Mouse (Mus musculus): Measurements from ENCODE around the gene Gm1123.

The Gm1123 gene

DNA sequence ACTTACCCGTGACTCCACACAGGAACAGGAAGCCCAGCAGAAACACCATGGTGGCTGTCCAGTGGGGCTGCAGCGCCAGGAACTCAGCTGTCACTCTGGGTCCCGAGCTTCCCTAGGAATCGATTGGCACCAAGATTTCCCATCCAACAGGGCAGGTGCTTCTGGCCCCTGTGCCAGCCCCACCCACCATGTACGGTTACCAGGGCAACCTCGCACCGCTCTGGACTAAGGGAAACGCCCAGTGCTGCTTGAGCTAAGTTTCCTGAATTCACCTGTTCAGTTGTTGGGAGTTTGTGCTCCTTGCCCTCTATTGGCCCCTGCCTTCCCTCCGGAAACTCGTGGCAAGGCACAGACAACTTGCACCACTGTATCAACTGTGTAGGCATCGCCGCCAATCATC, at the start of gene Gm1123:
Gm1123 (minus strand) TSS at position 141 of the 400 bp plus-strand sequence.
- no peak for DNase-seq (ENCODE audit: low read depth, low spot score)

DNA sequence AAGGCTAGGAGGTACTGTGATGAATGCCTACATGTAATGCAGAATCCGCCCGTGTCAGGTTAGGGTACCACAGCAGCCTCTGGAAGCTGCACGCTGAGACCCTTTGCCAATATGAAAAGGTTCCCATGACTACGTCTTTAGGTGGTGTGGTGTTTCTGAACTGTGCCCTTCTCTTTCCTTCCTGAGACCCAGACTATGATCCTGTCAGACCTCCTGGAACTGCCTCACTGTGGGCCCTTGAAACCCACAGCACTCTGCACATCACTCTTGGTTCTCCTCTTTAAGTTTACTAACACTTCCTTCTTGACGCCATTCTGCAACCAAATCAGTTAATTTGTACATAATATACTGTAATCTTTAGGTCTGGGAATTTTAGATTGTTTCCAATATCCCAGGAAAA, 46.2 kb upstream of the Gm1123 start:
- no peak for DNase-seq (ENCODE audit: low read depth, low spot score)

DNA sequence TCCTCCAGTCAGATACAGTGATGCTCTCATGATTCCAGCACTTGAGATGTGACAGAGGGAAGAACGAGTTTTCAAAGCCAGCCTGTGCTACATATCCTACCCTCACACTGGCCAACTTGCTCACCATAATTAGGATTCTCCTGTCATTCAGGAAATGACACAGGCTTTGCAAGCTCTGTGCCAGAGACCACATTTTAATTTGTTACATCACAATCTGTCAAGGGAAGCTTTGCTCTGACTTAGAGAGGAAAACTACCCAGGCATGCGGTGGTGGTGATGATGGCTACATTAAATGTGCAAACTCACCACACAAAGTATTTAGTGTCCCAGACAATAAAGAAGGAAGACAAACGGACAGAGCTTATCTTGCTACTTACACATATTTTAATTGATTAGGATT, 45.8 kb upstream of the Gm1123 start:
- no peak for DNase-seq (ENCODE audit: low read depth, low spot score)

DNA sequence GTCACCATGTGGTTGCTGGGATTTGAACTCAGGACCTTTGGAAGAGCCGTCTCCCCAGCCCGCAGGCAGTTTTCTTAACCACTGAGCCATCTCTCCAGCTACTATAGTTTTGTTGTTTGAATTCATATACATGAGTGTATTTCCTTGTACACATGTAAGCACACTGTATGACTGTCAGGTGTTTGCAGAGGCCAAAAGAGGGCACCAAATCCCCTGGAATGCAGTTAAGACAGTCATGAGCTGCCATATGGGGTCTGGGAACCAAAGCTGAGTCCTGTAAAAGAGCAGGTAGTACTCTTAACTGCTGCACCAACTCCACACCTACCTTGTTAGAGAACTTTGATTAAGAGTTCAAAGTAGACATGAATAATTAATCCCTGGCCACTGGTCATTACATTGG, 45.1 kb upstream of the Gm1123 start:
- DNase-seq (ENCODE audit: low read depth, low spot score), result no peak

DNA sequence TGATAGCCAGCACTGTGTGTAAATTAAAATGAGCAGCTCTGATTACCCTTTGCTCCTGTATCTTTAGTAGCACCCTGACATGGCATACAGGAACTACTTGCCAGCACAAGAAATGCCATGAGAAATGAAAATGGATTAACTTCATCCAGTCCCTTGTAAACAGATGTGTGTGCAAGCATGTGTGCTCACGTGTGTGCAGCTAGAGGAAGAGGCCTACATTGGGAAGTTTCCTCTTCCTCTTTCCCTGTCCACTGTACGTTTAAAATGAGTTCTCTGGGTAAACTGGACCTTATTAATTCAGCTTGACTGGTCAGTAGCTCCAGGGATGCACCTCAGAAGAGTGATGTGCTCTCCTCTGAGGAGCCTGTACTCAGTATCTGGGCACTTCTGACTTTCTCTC, 38.9 kb upstream of the Gm1123 start:
- DNase-seq (ENCODE audit: low read depth, low spot score), result no peak

DNA sequence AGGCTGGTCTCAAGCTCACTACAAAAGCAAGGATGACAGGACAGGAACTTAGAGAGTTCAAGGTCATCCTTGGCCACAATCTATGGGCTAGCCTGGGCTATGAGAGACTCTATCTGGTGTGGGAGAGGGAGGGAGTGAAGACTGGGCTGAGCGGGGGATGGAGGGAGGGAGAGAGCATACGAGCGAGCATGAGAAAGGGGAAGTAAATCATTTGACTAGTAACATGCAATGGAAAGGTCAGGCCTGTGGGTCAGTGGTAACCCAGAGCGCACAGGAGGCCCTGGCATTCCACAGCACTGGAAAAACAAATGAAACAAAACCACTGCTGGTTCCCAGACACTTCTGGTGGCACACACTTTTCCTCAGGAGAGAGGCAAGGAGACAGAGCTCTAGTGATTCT, 37.0 kb upstream of the Gm1123 start:
- no peak for DNase-seq (ENCODE audit: low read depth, low spot score)

DNA sequence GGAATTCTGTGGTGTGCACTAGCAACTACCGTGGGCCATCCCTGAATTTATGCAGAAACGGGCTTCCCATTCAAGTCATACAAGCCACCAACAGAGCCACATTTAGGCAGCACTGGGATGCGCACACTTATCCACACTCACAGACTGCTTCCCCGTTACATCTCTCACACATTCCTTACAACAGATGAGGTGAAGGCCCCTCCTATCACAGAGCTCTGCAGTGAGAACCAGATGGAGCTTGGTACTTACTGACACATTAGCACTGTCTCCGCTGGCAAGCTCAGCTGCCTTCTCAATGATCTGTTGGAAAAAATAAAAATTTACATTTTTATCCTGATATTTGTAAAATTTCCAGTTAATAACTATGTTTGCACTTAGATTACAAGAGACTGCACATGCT, 29.8 kb upstream of the Gm1123 start:
- no peak for DNase-seq (ENCODE audit: low read depth, low spot score)

DNA sequence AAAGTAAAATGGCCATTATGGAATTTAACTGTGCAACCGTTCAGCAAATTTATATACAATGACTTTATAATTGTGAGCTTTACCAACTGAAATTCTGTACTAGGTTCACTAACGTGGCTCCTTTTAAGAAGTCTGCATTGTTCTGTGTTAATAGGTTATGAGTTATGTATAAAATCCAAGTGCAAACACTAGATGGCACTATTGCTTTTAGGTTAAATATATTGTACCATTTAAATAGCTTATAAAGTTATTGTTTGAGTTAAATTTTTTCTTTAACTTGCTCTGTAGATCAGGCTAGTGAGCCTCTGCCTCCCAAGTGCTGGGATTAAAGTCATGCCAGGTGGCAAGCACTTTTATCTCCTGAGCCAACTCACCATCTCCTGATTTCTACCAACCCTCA, 28.7 kb upstream of the Gm1123 start:
- DNase-seq (ENCODE audit: low read depth, low spot score), result peak; percentile 13

DNA sequence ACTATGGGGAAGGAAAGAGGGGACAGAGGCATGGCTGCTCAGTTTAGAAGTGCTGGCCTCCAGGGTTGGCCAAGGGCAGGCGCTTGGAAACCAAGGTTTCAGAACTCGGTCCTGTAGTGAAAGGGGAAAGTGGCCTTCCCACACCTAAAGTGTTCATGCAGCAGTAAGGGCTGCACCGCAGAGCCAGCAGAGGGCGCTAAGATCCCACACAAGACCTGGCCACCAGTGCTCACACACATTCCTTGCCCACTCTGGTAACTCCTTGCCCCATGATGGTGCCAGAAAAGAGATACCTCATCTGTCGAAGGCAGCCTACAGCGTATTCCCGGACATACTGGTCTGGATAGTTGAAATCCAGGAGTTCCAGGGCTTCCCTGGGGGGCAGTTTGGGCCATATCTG, 27.0 kb upstream of the Gm1123 start:
- DNase-seq (ENCODE audit: low read depth, low spot score), result peak; percentile 40

DNA sequence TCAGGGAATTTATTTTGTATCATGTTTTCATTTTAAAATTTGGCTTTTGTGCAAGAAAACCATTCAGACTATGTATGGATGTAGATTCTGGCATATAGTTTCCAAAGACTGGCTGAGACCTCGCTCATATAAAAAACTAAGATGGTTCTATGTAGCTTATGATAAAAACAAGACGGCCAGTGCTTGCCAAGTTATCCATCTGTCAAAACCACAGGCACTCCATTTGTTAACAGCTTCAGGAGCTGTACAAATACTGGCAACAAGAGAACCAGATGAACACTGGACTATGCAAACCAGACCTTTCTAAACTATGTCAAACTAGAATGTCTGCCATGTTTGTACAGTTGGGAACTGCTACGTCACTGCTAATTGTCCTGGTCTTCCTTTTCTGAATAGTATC, 22.2 kb upstream of the Gm1123 start:
- DNase-seq (ENCODE audit: low read depth, low spot score), result no peak

DNA sequence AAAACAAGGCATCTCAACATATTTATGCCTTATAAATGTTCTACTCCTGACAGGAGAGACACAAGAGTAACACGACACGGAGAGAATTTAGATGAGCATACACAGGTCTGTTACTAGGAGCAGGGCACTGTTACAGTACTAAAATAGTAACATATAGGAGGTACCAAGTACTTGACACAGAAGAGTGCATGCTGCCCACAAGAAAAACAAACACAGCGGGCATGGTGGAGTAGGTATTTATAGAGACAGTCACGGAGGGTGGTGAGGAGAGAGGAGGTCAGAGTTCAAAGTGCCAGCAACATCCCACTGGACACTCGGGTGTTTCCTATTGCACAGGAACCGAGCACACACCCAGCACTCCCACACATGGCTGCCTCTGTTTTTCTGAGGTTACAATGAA, 14.2 kb upstream of the Gm1123 start:
- no peak for DNase-seq (ENCODE audit: low read depth, low spot score)

DNA sequence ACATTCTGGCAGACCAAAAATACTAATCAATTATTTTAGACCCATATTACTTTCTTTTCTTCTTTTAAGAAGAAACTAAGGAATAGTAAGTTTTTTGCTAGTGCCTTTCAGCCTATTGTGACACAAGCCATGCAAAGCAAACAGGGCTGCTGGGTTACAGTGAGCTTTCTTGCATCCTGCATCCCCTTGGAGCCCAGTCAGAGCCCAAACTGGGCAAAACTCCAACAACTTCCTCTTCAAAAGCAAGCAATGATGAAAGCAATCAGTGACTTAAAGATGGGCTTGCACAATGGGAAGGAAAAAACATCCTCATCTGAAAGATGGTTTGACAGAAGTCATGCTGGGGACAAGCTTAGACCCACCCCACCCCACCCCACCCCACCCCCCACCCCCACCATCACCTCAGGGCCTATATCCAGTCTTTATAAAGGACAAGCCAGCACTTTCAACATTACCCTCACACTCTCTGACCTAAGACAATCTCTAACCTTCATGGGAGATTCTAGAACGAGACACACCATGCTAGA, 13.3 kb upstream of the Gm1123 start:
- no peak for DNase-seq (ENCODE audit: low read depth, low spot score)

DNA sequence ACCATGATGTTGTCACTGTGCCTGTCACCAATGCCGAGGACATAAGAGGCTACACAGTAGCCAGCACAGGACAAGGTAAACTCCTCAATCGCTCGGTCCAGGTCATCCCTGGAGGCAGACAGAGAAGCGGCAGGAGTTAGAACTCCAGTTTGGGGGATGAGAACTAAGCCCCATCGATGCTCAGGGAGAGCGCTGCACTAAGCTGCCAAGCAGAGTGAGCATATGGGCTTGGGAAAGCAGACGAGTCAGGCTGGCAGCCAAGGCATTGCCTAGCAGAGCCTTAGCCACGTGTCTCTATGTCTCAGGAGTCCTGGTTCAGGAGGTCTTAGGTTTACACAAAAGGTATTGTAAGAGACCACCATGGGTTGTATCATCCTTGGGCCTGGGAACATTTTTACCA, 9.2 kb upstream of the Gm1123 start:
- no peak for DNase-seq (ENCODE audit: low read depth, low spot score)

DNA sequence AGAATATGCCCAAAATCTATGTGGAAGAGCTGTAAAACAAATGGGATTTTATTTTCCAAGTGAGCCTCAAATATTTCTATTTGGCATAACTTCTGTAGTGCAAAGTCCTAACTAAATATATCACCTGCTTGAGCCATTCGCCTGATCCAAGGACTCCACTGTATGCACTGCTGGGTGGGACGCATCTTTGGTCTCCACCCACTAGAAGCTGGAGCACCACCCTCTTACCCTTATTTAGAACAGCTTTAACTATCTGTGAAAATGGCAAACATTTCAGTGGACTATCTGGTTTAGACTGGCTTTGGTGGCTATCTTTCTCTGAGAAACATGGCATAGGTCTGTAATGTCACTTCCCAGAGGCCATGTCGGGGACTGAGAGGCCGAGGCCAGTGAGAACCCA, 7.1 kb upstream of the Gm1123 start:
- DNase-seq (ENCODE audit: low read depth, low spot score), result no peak

DNA sequence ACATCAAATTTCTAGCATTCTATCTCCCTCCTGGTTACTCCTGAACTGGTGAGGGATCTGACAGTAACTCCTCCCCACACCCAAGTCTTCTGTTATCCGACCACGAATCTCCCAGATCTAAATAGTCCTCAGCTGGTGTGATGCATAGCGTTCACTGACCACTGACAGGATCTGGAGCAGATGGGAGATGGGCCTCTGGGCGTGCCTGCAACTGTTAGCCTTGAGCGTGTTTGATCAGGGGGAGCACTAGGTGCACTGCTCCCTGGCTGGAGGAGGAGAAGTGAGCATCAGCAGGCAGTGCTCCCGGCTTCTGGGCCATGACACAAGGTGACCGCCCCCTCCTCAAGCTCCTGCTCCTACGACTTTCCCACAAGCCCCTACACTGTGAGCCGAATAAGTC, 6.5 kb upstream of the Gm1123 start:
- DNase-seq (ENCODE audit: low read depth, low spot score), result no peak

DNA sequence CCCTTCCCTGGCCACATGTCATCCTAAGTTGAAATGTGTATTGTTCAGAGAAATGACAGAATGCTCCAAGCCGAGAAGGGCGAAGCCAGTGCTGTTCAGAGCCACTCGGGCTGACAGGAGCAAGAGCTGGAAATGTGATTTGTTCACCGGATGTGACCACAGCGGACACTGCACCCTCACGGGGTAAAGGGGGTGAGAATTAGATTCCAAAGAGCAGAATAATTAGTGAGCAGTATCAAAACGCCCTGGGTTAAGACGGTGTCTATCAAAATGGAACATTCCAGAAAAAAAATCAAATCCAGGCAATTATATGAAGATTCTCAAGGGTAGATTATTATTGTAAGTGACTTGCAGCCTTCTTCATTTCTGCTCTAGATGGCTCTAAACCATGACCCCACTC, 1.4 kb downstream of the Gm1123 start:
- no peak for DNase-seq (ENCODE audit: low read depth, low spot score)

DNA sequence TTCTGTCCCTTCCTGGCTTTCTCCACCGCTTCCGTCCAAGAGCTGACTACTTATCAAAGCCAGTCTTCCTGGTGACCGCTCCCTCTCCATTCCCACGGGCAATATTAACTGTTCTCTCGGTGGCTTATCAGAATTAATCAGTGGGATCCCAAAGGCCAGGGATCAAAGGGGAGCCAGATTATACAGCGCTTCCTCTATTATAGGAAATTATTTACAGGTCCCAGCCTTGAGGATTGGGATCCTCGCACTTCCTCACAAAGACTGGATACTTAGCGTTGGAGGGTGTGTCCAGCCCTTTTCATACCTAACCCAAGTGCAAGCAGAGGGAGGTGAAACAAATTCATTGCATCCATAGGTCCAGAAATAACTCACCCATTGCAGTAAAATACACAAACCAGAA, 3.5 kb downstream of the Gm1123 start:
- DNase-seq (ENCODE audit: low read depth, low spot score), result no peak

DNA sequence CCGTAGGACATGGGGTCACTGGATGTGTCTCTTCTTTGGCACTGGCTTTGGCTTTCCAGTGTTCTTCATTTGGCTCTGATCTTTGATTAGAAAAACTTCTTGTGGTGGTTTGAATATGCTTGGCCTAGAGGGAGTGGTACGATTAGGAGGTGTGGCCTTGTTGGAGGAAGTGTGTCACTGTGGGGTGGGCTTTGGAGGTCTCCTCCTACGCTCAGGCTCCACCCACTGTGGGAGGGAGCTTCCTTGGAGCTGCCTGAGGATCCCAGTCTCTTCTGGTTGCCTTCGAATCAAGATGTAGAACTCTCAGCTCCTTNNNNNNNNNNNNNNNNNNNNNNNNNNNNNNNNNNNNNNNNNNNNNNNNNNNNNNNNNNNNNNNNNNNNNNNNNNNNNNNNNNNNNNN, 13.8 kb downstream of the Gm1123 start:
- no peak for DNase-seq (ENCODE audit: low read depth, low spot score)

DNA sequence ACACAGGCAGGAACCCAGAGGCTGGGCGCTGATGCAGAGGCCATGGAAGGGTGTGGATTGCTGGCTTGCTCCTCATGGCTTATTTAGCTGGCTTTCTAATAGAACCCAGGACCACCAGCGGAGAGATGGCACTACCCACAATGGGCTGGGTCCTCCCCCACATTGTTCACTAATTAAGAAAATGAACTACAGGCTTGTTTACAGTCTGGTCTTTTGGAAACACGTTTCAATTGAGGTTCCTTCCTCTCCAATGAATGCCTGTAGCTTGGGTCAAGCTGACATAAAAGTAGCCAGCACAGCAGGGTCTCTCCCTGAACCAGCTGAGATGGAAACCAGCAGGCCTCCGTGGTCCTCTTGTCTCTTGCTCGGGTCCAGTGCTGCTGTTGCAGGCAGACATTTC, 14.3 kb downstream of the Gm1123 start:
- no peak for DNase-seq (ENCODE audit: low read depth, low spot score)

DNA sequence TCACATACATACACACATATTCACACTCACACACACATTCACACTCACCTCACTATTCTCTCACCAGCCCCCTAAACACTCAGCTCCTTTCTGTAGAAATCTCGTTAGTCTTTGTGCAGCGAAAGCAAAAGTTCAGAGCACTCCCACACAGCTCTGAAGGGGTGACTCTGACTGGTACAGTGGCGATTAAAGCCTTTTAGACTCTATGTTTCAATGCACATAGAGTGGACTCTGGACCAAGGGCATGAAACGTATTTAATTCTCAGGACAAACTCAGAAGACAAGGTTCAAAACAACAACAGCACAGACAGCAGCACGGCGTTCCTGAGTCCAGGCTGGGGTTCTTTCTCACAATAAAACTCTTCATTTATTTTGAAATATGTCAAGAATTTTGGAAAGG, 17.8 kb downstream of the Gm1123 start:
- DNase-seq (ENCODE audit: low read depth, low spot score), result no peak

DNA sequence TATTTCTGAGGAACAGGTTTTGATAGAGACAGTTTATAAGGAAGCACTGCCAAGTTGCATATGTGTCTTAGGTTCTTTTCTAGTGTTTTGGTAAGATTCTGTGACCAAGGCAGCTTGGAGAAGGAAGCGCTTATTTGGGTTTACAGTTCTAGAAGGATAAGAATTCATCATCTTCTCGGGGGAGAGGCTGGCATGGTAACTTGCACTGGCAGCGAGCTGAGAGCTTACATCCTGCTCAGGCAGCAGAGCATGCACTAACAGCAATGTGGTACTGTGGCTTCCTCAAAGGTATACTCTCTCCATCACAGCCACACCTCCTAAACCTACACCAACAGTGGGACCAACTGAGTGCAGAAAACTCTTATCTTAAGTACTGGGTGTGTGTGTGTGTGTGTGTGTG, 18.8 kb downstream of the Gm1123 start:
- no peak for DNase-seq (ENCODE audit: low read depth, low spot score)

DNA sequence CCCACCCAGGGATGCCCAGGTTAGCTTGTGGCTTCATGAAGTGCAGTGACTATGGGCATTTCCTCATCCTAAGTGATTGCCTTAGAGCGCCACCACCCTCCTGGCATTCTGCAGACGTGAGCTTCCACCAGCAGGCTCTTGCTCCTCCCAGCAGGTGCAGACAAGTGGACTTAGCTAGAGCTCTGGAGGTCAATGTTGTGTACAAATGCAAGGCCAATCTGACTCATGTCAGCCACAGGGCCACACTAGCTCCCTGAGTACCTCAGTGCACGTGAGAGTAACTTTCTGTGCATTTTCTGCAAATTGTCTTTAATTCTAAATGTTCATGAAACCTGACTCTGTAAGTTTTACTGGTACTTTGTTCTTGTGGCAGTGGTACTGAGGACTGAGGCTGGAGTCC, 19.2 kb downstream of the Gm1123 start:
- no peak for DNase-seq (ENCODE audit: low read depth, low spot score)

DNA sequence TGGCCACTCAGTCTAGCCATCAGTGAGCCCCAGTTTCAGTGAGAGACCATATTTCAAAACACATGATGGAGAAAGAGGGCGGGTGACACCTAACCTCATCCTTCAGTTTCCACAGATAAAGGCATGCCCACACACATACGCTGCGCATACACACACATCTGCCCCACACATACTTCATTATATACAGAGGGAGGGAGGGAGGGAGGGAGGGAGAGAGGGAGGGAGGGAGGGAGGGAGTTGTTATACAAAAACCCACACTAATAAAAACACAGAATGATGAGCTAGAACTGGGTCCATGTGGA, 25.7 kb downstream of the Gm1123 start:
- DNase-seq (ENCODE audit: low read depth, low spot score), result no peak

DNA sequence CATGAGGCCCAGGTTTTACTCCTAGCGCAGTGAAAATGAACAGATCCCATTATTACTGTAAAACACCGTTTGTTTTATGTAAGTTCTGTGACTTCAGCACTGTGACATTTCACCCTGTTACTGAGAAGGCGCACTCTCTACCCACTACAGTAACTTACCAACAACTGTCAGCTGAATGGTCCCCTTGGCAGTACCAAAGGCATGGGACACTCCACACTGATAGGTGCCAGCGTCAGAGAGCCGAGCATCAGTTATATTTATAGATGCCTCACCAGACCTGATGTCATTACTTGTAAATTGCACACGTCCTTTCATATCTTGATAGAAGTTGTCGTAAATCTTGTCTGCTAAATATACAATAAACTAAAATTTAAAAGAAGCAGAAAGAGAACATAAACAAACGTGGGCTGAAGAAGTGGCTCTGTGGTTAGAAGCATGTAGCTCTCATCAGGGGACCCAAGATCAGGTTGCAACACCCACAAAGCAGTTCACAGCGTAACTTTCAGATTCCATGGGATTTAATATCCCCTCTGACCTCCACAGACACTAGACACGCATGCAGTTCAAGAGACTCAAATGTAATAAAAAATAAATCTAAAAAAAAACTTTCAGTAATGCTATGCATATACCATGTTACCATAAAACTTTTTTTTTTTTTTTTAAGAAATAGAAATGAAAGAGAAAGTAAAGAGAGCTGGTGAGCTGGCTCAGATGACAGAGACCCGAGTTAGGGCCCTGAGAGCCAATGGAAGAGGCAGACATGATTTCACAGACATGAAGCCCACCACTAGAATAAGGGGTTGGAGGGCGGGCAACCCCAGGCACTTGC, 26.2 kb downstream of the Gm1123 start:
- no peak for DNase-seq (ENCODE audit: low read depth, low spot score)

Data from c-Kit-negative CD71-positive TER-119-positive erythroid progenitor cells, embryonic 14.5 days (primary cell).